Mouse (Mus musculus) cerebellum, adult 9-11 months (tissue): ENCODE data around the gene Afap1l2.

ENCODE experiments used
- DNase-seq: peaks from one replicate; pipeline ENCODE4 v3.0.0; 2022

The Afap1l2 gene

GRCm38 (mm10) chr19:56974159-56974558, 33.9 kb downstream of the Afap1l2 start:
- DNase-seq, result no peak

GRCm38 (mm10) chr19:56972768-56973167, 35.3 kb downstream of the Afap1l2 start:
- no peak for DNase-seq

DNA sequence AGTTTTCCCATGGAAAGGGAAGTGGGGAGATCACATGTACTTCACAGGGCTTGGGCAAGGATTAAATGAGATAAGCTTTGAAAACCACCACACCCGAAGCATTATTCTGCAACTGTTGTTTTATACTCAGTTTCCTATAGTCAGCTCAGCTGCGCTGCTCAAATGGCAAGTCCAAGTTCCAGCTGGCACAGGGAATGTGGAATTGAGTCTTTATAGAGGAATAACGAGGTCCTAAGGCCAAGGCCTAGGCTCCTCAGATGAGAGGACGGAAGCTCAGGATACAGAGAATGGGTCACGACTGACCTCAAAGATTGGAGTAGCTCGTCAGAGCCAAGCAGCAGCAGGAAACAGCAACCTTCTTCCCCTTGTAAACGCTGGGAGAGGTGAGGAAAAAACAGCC, 36.7 kb downstream of the Afap1l2 start:
- DNase-seq, result no peak

- no peak for DNase-seq
Measured at GRCm38 (mm10) chr19:56963876-56964275, 44.2 kb downstream of the Afap1l2 start.

DNA sequence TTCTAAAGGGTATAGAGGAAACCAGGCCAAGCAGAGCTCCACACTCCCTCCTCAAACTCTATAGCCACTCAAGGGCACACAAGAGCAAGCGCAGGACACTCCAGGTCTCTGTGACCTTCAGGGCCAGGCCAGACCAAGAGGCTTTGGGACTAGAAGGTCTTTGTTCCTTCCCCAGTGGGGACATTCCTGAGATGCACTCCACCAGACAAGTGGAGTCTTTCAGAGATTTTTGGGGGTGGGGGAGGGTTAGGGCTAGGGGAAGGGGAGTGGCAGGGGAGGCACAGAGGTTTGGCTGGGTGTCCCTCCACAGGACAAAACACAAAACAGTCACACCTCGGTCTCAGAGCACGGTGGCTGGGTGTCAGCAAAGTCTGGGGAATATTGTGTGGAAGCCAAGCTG, 48.4 kb downstream of the Afap1l2 start:
- no peak for DNase-seq

- DNase-seq, result no peak
Measured at GRCm38 (mm10) chr19:56959057-56959456, 49.0 kb downstream of the Afap1l2 start.

GRCm38 (mm10) chr19:56958582-56959021, 49.4 kb downstream of the Afap1l2 start:
- DNase-seq, result no peak

DNA sequence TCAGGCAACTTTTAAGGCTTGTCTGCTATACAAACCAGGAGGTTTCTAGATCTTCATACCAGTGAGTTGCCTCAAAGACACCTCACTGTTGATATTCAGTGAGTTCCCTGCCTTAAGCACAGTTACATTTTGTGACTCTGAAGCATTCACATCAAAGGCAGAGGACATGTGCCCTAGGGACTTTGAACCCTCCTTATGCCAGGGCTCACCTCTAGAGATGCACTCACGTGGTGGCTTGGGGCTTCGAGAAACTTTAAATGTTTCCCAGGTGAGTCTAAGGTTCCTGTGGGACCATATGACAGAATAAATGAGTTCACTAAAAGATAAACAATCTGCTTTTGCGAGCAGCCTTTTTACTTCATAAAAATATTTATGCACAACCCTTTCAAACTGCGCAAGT, 50.0 kb downstream of the Afap1l2 start:
- DNase-seq, result no peak

DNA sequence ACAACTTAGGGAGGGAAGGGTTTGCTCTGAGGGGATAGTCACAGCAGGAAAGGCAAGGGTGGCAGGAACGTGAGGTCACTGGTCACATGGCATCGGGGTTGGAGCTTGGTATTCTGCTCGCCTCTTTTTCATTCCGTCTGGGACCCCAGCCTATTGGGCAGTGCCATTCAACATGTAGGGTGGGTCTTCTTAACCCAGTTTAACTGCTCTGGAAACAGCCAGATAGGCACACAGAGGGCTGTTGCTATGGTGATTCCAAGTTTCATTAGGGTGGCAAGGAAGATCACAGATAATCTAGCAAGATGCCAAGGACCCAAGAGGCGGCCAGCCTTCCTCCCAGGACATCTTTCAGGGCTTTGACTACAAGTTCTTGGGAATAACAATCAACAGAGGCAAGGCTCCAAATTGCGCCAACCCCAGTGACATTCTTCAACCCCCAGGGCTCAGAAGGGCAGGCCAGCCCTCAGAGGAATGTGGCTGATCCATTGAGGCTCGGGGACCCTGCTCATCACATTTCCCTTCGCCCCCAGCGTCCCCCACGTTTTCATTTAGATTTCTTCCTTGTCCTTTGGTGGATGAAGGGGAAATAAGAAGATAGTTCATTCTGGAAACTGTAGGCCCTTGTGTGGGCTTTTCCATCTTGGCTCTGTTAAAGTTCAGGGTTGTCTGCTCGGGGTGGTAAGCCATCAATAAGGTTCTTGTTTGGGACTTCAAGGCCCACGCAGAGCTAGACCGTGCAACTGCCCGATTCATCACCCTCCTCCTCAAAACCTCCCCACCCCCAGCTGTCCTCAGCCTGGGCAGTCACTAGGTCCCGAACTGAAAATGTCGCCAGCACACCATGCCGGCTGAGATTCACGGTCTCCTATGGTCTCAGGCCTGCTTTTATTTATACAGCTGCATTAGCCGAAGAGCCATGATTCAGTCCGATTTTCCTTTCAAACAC, 52.2 kb downstream of the Afap1l2 start:
- no peak for DNase-seq

- no peak for DNase-seq
Measured at GRCm38 (mm10) chr19:56954857-56955256, 53.2 kb downstream of the Afap1l2 start.

GRCm38 (mm10) chr19:56953856-56954255, 54.2 kb downstream of the Afap1l2 start:
- DNase-seq, result no peak

- no peak for DNase-seq
Measured at GRCm38 (mm10) chr19:56950818-56951217, 57.2 kb downstream of the Afap1l2 start.

GRCm38 (mm10) chr19:56949868-56950267, 58.2 kb downstream of the Afap1l2 start:
- no peak for DNase-seq

DNA sequence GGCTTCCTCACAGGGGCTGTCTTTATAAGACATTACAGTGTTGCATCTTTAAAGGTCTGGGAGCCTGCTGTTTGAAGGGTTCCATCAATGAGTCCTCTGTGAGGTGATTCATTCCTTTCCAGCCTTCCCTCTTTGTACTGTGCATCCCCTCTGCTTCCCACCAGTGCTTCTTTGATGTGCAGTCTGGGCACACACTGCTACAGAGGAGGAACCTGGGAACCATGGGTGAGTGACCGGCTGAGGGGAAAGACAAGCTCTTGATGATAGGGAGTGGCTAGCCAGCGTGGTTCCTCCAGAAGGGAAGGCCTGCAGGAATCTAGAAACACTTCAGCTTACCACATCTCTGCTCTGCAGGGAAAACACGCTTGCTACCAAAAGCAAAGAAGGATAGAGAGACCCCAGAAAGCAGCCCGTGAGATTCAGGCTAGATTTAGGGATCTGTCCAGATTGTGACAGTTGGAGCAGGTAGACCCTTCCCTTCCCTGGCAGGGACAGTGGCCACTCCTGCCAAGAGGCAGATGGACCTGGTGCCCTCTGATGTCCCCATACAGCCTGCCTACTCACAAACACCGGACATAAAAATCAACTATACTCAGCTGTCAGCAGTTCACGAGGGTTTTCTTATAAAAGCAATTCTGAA, 59.9 kb downstream of the Afap1l2 start:
- DNase-seq, result peak; percentile 77

GRCm38 (mm10) chr19:56946727-56947126, 61.3 kb downstream of the Afap1l2 start:
- DNase-seq, result no peak

- no peak for DNase-seq
Measured at GRCm38 (mm10) chr19:56946277-56946676, 61.8 kb downstream of the Afap1l2 start.

GRCm38 (mm10) chr19:56945621-56946020, 62.4 kb downstream of the Afap1l2 start:
- no peak for DNase-seq

DNA sequence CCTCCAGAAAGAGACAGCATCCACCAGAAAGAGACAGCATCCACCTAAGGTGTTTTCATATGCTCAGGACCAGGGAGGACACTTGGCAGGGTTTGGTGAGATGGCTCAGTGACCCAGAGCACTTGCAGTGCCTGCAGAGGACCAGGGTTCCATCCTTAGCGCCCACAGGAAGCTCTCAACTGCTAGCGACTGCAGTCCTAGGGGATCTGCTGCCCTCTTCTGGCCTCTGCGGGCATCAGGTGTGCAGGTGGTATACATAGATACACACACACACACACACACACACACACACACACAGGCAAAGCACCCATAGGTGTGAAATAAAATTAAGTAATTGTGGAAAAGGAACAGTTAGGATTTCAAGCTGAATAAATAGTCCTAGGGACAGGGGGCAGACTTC, 63.2 kb downstream of the Afap1l2 start:
- DNase-seq, result no peak

DNA sequence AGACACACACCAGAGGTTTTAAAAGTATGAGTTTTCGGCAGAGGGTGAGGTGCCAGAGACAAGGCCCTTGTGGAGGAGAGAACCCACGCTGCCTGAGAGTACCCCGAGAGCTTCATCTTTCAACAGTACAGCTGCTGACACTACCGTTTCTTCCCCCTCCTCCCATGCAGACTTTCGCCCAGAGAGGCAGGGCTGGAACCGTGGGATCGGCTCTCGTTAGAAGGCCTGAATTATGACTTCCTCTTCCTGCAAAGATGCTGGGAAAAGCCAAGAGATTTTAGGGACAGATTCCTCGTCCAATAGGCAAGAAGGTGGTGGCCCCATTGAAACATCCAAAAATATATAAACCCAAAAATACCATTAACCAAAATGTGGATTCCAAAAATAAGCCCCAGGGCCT, 63.8 kb downstream of the Afap1l2 start:
- DNase-seq, result no peak

DNA sequence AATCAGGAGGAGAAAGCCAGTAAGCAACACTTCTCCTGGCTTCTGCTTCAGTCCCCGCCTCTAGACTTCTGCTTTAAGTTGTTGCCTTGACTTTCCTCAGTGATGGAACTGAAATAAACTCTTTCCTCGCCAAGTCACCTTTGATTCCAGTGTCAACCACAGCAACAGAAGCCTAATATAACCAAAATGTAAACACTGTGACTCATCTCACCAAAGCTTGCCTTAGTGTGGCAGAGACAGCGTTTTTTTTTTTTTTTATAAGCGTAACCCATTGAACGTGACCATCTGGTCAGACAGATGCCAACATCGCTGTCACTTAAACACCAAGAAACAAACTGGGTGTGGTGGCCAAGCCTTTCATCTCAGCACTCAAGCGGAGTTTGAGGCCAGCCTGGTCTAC, 65.8 kb downstream of the Afap1l2 start:
- no peak for DNase-seq

DNA sequence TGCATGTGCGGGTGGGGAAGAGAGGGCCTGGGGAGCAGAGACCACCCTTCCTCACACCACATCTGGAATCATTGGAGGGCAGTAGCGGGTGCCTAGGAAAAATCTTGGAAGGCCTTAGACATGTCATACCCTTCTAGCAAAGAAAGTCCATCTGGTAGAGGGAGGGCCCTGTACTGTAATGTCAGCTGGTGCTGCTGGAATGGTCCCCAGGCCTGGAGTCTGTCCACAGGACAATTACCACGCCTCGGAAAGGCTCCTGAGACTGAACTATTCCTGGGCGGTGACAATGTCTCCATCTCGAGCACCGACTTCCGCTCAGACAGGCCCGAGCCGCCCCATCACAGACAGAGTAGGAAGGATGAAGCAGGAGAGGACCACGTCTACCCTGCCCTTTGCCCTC, 67.5 kb downstream of the Afap1l2 start:
- DNase-seq, result peak; percentile 74

DNA sequence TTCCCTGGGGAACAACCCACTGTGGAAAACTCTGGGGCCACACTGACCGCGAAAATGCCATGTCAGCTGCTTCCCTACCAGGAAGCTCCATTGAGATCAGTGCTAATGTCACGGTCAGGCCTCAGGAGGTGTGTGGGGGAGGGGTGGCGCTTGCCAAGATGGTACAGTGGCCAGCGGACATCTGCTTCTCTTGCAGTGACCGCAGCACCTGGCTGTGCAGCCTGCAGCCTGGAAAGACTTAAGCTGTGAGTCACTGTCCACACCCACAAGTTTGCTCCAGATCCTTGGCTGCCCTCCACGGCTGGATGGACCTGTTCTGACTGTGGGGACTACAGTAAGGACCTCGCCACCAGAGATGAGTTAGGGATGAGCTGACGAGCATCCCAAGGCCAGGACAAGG, 68.2 kb downstream of the Afap1l2 start:
- DNase-seq, result no peak

GRCm38 (mm10) chr19:56937911-56938310, 70.1 kb downstream of the Afap1l2 start:
- DNase-seq, result no peak

GRCm38 (mm10) chr19:56936253-56936652, 71.8 kb downstream of the Afap1l2 start:
- peak; percentile 73 for DNase-seq
